Mouse (Mus musculus): Measurements from ENCODE around the gene Clip4. TPM values are rescaled to one million over a fixed set of nuclear protein-coding genes. Genes with fewer than 3 reads are reported as not detected.
A peak's percentile ranks its signal among the peaks of the same experiment; 100 is the strongest.

Clip4 gene
- total RNA-seq, 1 experiment = 6.1 TPM

DNA sequence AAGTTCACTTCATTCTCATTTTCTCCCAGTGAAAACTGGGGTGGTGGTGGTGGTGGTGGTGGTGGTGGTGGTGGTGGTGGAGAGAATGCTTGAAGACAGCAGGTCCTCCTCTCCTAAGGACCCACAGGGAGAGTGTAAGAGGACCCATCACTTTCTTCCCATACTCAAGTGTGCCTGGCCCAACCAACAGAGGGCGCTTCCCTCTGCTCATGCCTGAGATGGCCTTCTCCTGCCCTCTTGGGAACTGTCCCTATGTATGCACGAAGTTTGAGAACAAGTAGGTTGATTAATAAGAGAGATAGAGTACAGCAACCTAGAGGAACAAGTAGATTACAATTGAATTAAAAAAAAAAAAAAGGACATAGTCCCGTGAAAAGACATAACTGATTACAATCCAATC is 140.8 kb downstream of the Clip4 start:
- no peak for DNase-seq (ENCODE audit: low read depth, low spot score)
- no peaks in the 10 kb centered on the region for H3K36me3 ChIP-seq (ENCODE audit: control insufficient read depth, insufficient read depth, low read length, poor library complexity, severe bottlenecking)
- in situ Hi-C loops (cut with MboI; ENCODE audit: low sequenced_read_pairs in 2 of 2, unreplicated experiment in 2 of 2) = no loop called here
- no peaks in the 10 kb centered on the region for H3K4me1 ChIP-seq (ENCODE audit: control insufficient read depth in 2 of 2, insufficient read depth in 2 of 2, low read length in 2 of 2, poor library complexity in 1 of 2)
- no peak overlapping the region for H3K9ac ChIP-seq (ENCODE audit: insufficient read depth, low read depth, low read length, poor library complexity, severe bottlenecking)
- no peaks in the 10 kb centered on the region for H3K9me3 ChIP-seq (ENCODE audit: control insufficient read depth, insufficient read depth, low read depth, low read length)
- TF ChIP-seq HCFC1 (IDR thresholded peaks at IDR 0.05; ENCODE audit: borderline replicate concordance, insufficient read depth, low read length) = no peak
- TF ChIP-seq MAFK (IDR thresholded peaks at IDR 0.05; ENCODE audit: insufficient read depth, low read depth, low read length) = no peak
- TF ChIP-seq CHD2 (IDR thresholded peaks at IDR 0.05; ENCODE audit: low read depth, low read length) = no peak
- TF ChIP-seq ZC3H11A (IDR thresholded peaks at IDR 0.05; ENCODE audit: borderline replicate concordance, low read depth, low read length) = no peak
- no peak for TF ChIP-seq ZNF384 (IDR thresholded peaks at IDR 0.05; ENCODE audit: low read depth, low read length)
- H3K27ac ChIP-seq (ENCODE audit: insufficient read depth, low read depth, low read length, poor library complexity, severe bottlenecking) = no peak overlapping the region
- H3K4me3 ChIP-seq (ENCODE audit: insufficient read depth in 1 of 2, low read depth in 1 of 2, low read length in 2 of 2, poor library complexity in 1 of 2, severe bottlenecking in 1 of 2) = no peak overlapping the region

DNA sequence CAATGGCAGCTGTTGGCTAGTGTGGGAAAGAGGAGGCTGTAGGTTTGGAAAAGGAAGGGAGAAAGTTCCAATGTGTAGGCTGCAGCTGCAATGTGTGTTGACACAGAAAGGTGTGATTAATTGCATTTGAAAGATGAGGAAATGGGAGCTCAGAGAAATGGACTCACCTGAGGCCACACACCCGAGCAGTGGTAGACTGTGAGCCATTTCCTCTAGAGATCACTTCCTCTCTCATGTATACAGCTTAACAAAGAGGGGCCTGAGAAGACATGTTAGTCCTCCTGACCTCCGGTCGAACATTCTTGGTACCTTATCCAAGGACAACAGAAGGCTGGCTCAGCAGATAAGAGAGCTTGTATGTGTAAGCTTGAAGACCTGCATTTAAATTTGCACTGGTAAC is 144.9 kb downstream of the Clip4 start:
- peak; percentile 28 for DNase-seq (ENCODE audit: low read depth, low spot score)
- Histone ChIP-seq H3K36me3 (ENCODE audit: control insufficient read depth, insufficient read depth, low read length, poor library complexity, severe bottlenecking) (no peaks in the 10 kb centered on the region), H3K4me3 (ENCODE audit: insufficient read depth in 1 of 2, low read depth in 1 of 2, low read length in 2 of 2, poor library complexity in 1 of 2, severe bottlenecking in 1 of 2) (no peak overlapping the region), H3K9me3 (ENCODE audit: control insufficient read depth, insufficient read depth, low read depth, low read length) (no peaks in the 10 kb centered on the region), H3K9ac (ENCODE audit: insufficient read depth, low read depth, low read length, poor library complexity, severe bottlenecking) (no peak overlapping the region), H3K27ac (ENCODE audit: insufficient read depth, low read depth, low read length, poor library complexity, severe bottlenecking) (no peak overlapping the region), H3K4me1 (ENCODE audit: control insufficient read depth in 2 of 2, insufficient read depth in 2 of 2, low read length in 2 of 2, poor library complexity in 1 of 2) (no peaks in the 10 kb centered on the region)
- peak; percentile 30; the same call in 1 of the 2 replicates for TF ChIP-seq MAFK (IDR thresholded peaks at IDR 0.05; ENCODE audit: insufficient read depth, low read depth, low read length)
- no peak for TF ChIP-seq CHD2 (IDR thresholded peaks at IDR 0.05; ENCODE audit: low read depth, low read length)
- in situ Hi-C loops (cut with MboI; ENCODE audit: low sequenced_read_pairs in 2 of 2, unreplicated experiment in 2 of 2) = no loop called here

Other genes starting within 250 kb of the Clip4 start
- gene Ndc80, start 241.6 kb upstream of the Clip4 start, total RNA-seq (2012; rRNA removed) = 31.5 and 42.8 TPM in 2 replicates
- gene Spdya, start 216.4 kb upstream of the Clip4 start, total RNA-seq (2012; rRNA removed) = 0.22 and 0.32 TPM in 2 replicates
- 264 and 289 TPM in 2 replicates for gene Wdr43, start 152.6 kb upstream of the Clip4 start, total RNA-seq (2012; rRNA removed)
- 0.05 and 0.09 TPM in 2 replicates for gene Togaram2, start 95.2 kb upstream of the Clip4 start, total RNA-seq (2012; rRNA removed)
- gene Pcare, start 15.6 kb upstream of the Clip4 start, total RNA-seq (2012; rRNA removed) = 0.09 TPM in 1 of 2 replicates, not detected in the other